Mouse (Mus musculus) ES-Bruce4 (cell line): ENCODE results near the gene Mrpl34. TPM values are rescaled to one million over a fixed set of nuclear protein-coding genes. Genes with fewer than 3 reads are reported as not detected.
"Not testable (repeated sequence)": the region's sequence is repeated elsewhere in the genome, so short reads cannot be mapped to it uniquely, and the experiment has no call there.

Experiments
- H3K27ac ChIP-seq: 2 replicates; pipeline ENCODE4 v1.5.1; 2012; ENCODE audit warnings: low read length, inconsistent platforms; ENCODE audit not compliant: insufficient read depth
- H3K27me3 ChIP-seq: 2 replicates; pipeline ENCODE4 v1.6.1; 2012; ENCODE audit warnings: mild to moderate bottlenecking, low read length, inconsistent platforms; ENCODE audit not compliant: control insufficient read depth, poor library complexity, insufficient read depth, severe bottlenecking
- H3K36me3 ChIP-seq: 2 replicates; pipeline ENCODE4 v1.6.1; 2012; ENCODE audit warnings: inconsistent platforms, mild to moderate bottlenecking, low read length, moderate library complexity; ENCODE audit not compliant: control insufficient read depth, poor library complexity, insufficient read depth, severe bottlenecking
- H3K4me1 ChIP-seq: one replicate; pipeline ENCODE4 v1.8.1; 2011; ENCODE audit warnings: low read length; ENCODE audit not compliant: control insufficient read depth, insufficient read depth
- H3K4me3 ChIP-seq: 2 replicates; pipeline ENCODE4 v1.5.1; 2011; ENCODE audit warnings: low read depth, mild to moderate bottlenecking, low read length
- H3K9ac ChIP-seq: 2 replicates; pipeline ENCODE4 v1.6.1; 2012; ENCODE audit warnings: low read depth, mild to moderate bottlenecking, inconsistent platforms; ENCODE audit not compliant: poor library complexity, severe bottlenecking
- H3K9me3 ChIP-seq: replicated peaks from 2 replicates; pipeline ENCODE4 v1.6.1; 2012; ENCODE audit warnings: mild to moderate bottlenecking, low read length, inconsistent platforms; ENCODE audit not compliant: control insufficient read depth, poor library complexity, insufficient read depth, severe bottlenecking
- CTCF ChIP-seq: IDR thresholded peaks from one replicate; pipeline ENCODE4 v1.8.1; 2011; ENCODE audit warnings: low read depth, low read length
- EP300 ChIP-seq: IDR thresholded peaks from 2 replicates; pipeline ENCODE4 v1.6.1; 2011; ENCODE audit warnings: low read depth, low read length; ENCODE audit not compliant: insufficient read depth
- POLR2A ChIP-seq: IDR thresholded peaks from one replicate; pipeline ENCODE4 v1.8.1; 2011; ENCODE audit warnings: low read length; ENCODE audit not compliant: insufficient read depth
- polyA plus RNA-seq: library from polyadenylated mRNA; stranded (reverse); fragments of >200 nt; gene quantifications from 2 replicates; pipeline ENCODE4 v1.2.4, GENCODE M21; 2011; ENCODE audit warnings: low read depth; ENCODE audit not compliant: missing spikeins, insufficient read depth, insufficient read length

Mrpl34 gene
- polyA plus RNA-seq = 68.1 and 77.0 TPM in 2 replicates

DNA sequence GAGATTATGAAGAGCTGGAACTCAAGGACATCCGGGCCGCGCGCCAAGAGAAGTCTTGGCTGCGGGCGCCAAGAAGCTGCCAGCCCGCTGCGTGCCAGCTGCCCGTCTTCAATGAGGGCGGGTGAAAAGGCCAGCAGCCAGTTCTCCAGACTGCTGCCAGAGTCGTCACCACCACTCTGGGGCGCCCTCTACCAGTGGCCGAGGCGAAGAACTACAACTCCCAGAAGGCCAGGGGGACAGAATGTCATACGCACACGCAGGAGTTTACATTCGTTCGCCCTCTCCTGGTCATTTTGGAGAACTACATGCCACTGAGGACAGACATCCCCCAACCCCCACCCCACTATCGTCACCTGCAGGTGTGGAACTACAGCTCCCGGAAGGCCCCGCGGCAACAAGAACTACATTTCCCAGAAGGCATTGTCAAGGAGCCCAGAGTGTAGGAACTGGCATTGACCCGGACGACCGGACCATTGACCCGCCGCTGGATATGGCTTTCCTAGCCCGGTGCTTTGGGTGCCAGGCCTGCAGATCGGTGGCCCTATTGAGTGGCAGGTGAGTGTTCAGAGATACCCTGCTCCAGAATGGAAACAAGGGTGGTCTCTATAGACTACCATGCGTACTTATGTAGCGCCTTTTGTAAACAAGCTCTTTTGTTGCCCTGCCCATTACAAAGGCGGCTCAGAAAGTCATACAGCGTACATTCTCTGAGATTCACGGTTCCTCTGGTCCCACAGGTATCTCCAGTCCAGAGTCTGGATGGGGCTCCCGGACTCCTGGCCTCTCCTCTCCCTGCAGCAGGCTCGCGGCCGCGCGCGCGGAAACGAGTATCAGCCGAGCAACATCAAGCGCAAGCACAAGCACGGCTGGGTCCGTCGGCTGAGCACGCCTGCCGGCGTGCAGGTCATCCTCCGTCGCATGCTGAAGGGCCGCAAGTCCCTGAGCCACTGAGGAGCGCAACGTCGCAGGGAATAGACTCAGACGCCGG is at the start of gene Mrpl34:
Mrpl34 (plus strand) TSS at position 447 of the 988 bp plus-strand sequence.
- H3K27ac ChIP-seq = peak within 1 kb of the TSS; percentile 3; the same call in 1 of the 2 replicates

DNA sequence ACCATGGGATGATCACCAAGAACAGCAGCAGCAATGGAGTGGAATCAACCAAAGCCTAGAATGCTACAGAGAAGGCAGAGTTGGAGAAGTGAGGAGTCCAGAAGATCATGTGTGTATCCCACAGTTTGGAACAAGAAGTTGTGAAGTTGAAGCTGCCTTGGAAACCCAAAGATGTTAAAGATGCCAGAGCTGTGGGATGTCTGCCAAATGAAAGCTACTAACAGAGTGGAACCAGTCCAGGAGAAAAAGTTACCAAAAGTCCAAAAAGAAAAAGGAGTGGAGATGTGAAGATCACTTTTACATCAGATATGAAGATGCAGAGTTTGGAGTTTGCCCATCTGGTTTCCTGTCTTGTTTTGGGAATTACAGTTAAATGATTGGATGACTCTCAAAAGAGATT is 42.6 kb upstream of the Mrpl34 start:
- TF ChIP-seq POLR2A (no peak), CTCF (no peak), EP300 (no peak)
- H3K27me3 ChIP-seq = no peaks in the 10 kb centered on the region; the same call in 1 of the 2 replicates
- H3K9me3 ChIP-seq = peaks cover 14% of the 10 kb centered on the region
- no peak overlapping the region for H3K9ac ChIP-seq
- no peaks in the 10 kb centered on the region for H3K4me1 ChIP-seq
- H3K27ac ChIP-seq = no peak overlapping the region
- no peak overlapping the region for H3K4me3 ChIP-seq
- H3K36me3 ChIP-seq = no peaks in the 10 kb centered on the region

More for the DNA sequence above, at the start of gene Mrpl34:
- peak within 1 kb of the TSS; percentile 91 for H3K4me3 ChIP-seq
- H3K9ac ChIP-seq = peak within 1 kb of the TSS; percentile 84
- peaks cover 3% of the 10 kb centered on the region; the same call in 1 of the 2 replicates for H3K36me3 ChIP-seq
- peak; percentile 94 for TF ChIP-seq CTCF
- TF ChIP-seq EP300 = no peak
- TF ChIP-seq POLR2A = peak; percentile 64
- H3K4me1 ChIP-seq = peaks cover 2% of the 10 kb centered on the region
- 0 out of 2 replicates have a peak, but pooled peaks cover 2% of the 10 kb centered on the region for H3K27me3 ChIP-seq
- H3K9me3 ChIP-seq = no peaks in the 10 kb centered on the region

DNA sequence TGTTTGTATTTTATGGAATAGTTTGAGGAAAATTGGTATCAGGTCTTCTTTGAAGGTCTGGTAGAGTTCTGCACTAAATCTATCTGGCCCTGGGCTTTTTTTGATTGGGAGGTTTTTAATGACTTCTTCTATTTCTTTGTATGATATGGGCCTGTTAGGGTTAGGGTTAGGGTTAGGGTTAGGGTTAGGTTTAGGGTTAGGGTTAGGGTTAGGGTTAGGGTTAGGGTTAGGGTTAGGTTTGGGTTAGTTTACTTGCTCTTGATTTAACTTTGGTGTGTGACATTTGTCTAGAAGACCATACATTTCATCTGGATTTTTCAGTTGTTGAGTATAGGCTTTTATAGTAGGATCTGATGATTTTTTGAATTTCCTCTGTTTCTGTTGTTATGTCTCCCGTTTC is 31.8 kb upstream of the Mrpl34 start:
- not testable (repeated sequence) for H3K9me3 ChIP-seq, H3K27ac ChIP-seq, H3K4me3 ChIP-seq, H3K36me3 ChIP-seq, H3K4me1 ChIP-seq, H3K9ac ChIP-seq, H3K27me3 ChIP-seq

DNA sequence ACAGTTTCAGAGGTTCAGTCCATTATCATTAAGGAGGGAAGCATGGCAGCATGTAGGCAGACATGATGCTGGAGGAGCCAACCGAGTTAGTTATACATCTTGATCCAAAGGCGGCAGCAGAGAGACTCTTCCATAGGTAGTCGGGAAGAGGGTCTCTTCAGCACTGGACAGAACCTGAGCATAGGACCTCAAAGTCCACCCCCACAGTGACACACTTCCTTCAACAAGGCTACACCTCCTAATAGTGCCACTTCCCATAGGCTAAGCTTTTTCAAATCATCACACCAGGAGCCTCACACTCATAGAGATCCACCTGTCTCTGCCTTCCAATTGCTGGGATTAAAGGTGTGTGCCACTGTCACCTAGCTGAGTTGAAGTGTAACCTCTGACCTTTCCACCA is 27.7 kb upstream of the Mrpl34 start:
- Histone ChIP-seq H3K4me3 (no peak overlapping the region), H3K9ac (no peak overlapping the region), H3K4me1 (no peaks in the 10 kb centered on the region), H3K27me3 (no peaks in the 10 kb centered on the region; the same call in 1 of the 2 replicates), H3K36me3 (no peaks in the 10 kb centered on the region), H3K9me3 (no peaks in the 10 kb centered on the region), H3K27ac (no peak overlapping the region)
- TF ChIP-seq CTCF (no peak), EP300 (no peak), POLR2A (no peak)

DNA sequence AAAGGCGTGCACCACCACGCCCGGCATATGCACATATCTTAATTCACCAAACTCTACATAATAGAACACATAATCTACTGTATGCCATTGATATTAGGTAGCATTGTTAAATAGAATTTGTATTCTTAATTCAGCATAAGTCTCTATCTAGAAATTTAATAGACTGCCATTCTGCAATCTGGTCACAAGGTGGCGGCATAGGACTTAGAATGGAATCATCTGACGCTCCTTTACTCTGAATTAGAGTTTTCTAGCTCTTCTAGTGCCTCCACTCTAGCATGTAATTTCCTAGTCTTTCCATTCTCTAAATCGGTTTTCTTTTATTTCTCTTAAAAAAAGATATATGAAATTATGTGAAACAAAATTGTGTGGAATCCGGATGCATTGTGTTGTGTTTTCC is 23.4 kb upstream of the Mrpl34 start:
- Histone ChIP-seq H3K4me3 (no peak overlapping the region), H3K4me1 (no peaks in the 10 kb centered on the region), H3K9ac (no peak overlapping the region), H3K27me3 (no peaks in the 10 kb centered on the region), H3K36me3 (no peaks in the 10 kb centered on the region), H3K9me3 (peaks cover 8% of the 10 kb centered on the region), H3K27ac (no peak overlapping the region)
- TF ChIP-seq POLR2A = no peak
- TF ChIP-seq CTCF = no peak

DNA sequence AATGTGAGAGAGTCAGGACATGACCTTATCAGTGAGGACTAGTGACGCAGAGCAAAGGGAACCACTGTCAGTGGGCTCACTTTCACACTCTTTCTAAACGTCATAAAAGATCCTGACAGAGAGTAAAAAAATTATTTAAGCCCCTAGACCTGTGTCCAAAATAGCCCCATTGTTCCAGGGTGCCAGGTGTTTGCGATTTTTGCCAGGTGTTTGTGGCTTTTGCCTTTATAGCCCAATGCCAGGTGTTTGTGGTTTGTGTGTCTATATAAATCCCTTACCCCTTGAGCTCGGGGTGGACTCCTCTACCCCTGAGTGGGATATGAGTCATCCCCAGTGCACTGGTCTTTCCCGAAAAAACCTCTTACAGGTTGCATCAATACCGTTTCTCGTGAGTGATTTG is 19.7 kb upstream of the Mrpl34 start:
- Histone ChIP-seq H3K4me3 (no peak overlapping the region), H3K27ac (no peak overlapping the region), H3K36me3 (no peaks in the 10 kb centered on the region), H3K9me3 (peaks cover 39% of the 10 kb centered on the region), H3K4me1 (no peaks in the 10 kb centered on the region), H3K27me3 (no peaks in the 10 kb centered on the region), H3K9ac (no peak overlapping the region)
- TF ChIP-seq POLR2A (no peak), EP300 (no peak), CTCF (no peak)
